Mouse (Mus musculus): Measurements from ENCODE around the gene Arl14. TPM values are rescaled to one million over a fixed set of nuclear protein-coding genes. Genes with fewer than 3 reads are reported as not detected.

Arl14 gene
- polyA plus RNA-seq, 1 experiment, result not detected

- Histone ChIP-seq H3K4me3 (ENCODE audit: insufficient read depth, low read depth, low read length) (no peak overlapping the region), H3K27ac (replicated peaks; ENCODE audit: low read depth, low read length) (no peak overlapping the region), H3K4me1 (ENCODE audit: control insufficient read depth, insufficient read depth, insufficient read length, low read length) (peaks cover 5% of the 10 kb centered on the region)
Observed at GRCm38 (mm10) chr3:69202876-69203275, 19.3 kb upstream of the Arl14 start.

- H3K4me3 ChIP-seq (ENCODE audit: insufficient read depth, low read depth, low read length), result no peak overlapping the region
- H3K27ac ChIP-seq (replicated peaks; ENCODE audit: low read depth, low read length), result peak overlapping the region; percentile 47
- peaks cover 5% of the 10 kb centered on the region for H3K4me1 ChIP-seq (ENCODE audit: control insufficient read depth, insufficient read depth, insufficient read length, low read length)
Observed at GRCm38 (mm10) chr3:69205266-69206054, 16.8 kb upstream of the Arl14 start.

GRCm38 (mm10) chr3:69206193-69206893 lies 15.9 kb upstream of the Arl14 start:
- Histone ChIP-seq H3K27ac (replicated peaks; ENCODE audit: low read depth, low read length) (no peak overlapping the region), H3K4me1 (ENCODE audit: control insufficient read depth, insufficient read depth, insufficient read length, low read length) (peaks cover 5% of the 10 kb centered on the region), H3K4me3 (ENCODE audit: insufficient read depth, low read depth, low read length) (no peak overlapping the region)

GRCm38 (mm10) chr3:69208441-69209309 lies 13.5 kb upstream of the Arl14 start:
- Histone ChIP-seq H3K4me3 (ENCODE audit: insufficient read depth, low read depth, low read length) (no peak overlapping the region), H3K27ac (replicated peaks; ENCODE audit: low read depth, low read length) (no peak overlapping the region), H3K4me1 (ENCODE audit: control insufficient read depth, insufficient read depth, insufficient read length, low read length) (peaks cover 5% of the 10 kb centered on the region)

GRCm38 (mm10) chr3:69212246-69212645 lies 10.0 kb upstream of the Arl14 start:
- Histone ChIP-seq H3K27ac (replicated peaks; ENCODE audit: low read depth, low read length) (no peak overlapping the region), H3K4me3 (ENCODE audit: insufficient read depth, low read depth, low read length) (no peak overlapping the region)

GRCm38 (mm10) chr3:69213465-69213864 lies 8.8 kb upstream of the Arl14 start:
- no peak overlapping the region for H3K4me3 ChIP-seq (ENCODE audit: insufficient read depth, low read depth, low read length)
- no peaks in the 10 kb centered on the region for H3K4me1 ChIP-seq (ENCODE audit: control insufficient read depth, insufficient read depth, insufficient read length, low read length)
- no peak overlapping the region for H3K27ac ChIP-seq (replicated peaks; ENCODE audit: low read depth, low read length)

More at GRCm38 (mm10) chr3:69212246-69212645, 10.0 kb upstream of the Arl14 start:
- H3K4me1 ChIP-seq (ENCODE audit: control insufficient read depth, insufficient read depth, insufficient read length, low read length), result no peaks in the 10 kb centered on the region

- H3K27ac ChIP-seq (replicated peaks; ENCODE audit: low read depth, low read length), result no peak overlapping the region
- H3K4me3 ChIP-seq (ENCODE audit: insufficient read depth, low read depth, low read length), result no peak overlapping the region
- H3K4me1 ChIP-seq (ENCODE audit: control insufficient read depth, insufficient read depth, insufficient read length, low read length), result no peaks in the 10 kb centered on the region
Observed at GRCm38 (mm10) chr3:69214566-69214965, 7.7 kb upstream of the Arl14 start.

- H3K4me1 ChIP-seq (ENCODE audit: control insufficient read depth, insufficient read depth, insufficient read length, low read length), result no peaks in the 10 kb centered on the region
- no peak overlapping the region for H3K4me3 ChIP-seq (ENCODE audit: insufficient read depth, low read depth, low read length)
- H3K27ac ChIP-seq (replicated peaks; ENCODE audit: low read depth, low read length), result no peak overlapping the region
Observed at GRCm38 (mm10) chr3:69222502-69222900, 282 bp downstream of the Arl14 start.

- no peaks in the 10 kb centered on the region for H3K4me1 ChIP-seq (ENCODE audit: control insufficient read depth, insufficient read depth, insufficient read length, low read length)
- H3K4me3 ChIP-seq (ENCODE audit: insufficient read depth, low read depth, low read length), result no peak overlapping the region
- no peak overlapping the region for H3K27ac ChIP-seq (replicated peaks; ENCODE audit: low read depth, low read length)
Observed at GRCm38 (mm10) chr3:69222987-69223386, 768 bp downstream of the Arl14 start.

GRCm38 (mm10) chr3:69223666-69224065 lies 1.4 kb downstream of the Arl14 start:
- H3K27ac ChIP-seq (replicated peaks; ENCODE audit: low read depth, low read length), result no peak overlapping the region
- no peak overlapping the region for H3K4me3 ChIP-seq (ENCODE audit: insufficient read depth, low read depth, low read length)
- H3K4me1 ChIP-seq (ENCODE audit: control insufficient read depth, insufficient read depth, insufficient read length, low read length), result no peaks in the 10 kb centered on the region

GRCm38 (mm10) chr3:69225019-69225418 lies 2.8 kb downstream of the Arl14 start:
- Histone ChIP-seq H3K4me1 (ENCODE audit: control insufficient read depth, insufficient read depth, insufficient read length, low read length) (no peaks in the 10 kb centered on the region), H3K4me3 (ENCODE audit: insufficient read depth, low read depth, low read length) (no peak overlapping the region), H3K27ac (replicated peaks; ENCODE audit: low read depth, low read length) (no peak overlapping the region)

- no peak overlapping the region for H3K4me3 ChIP-seq (ENCODE audit: insufficient read depth, low read depth, low read length)
- H3K4me1 ChIP-seq (ENCODE audit: control insufficient read depth, insufficient read depth, insufficient read length, low read length), result no peaks in the 10 kb centered on the region
- H3K27ac ChIP-seq (replicated peaks; ENCODE audit: low read depth, low read length), result no peak overlapping the region
Observed at GRCm38 (mm10) chr3:69226496-69226895, 4.3 kb downstream of the Arl14 start.

GRCm38 (mm10) chr3:69228002-69228401 lies 5.8 kb downstream of the Arl14 start:
- no peak overlapping the region for H3K27ac ChIP-seq (replicated peaks; ENCODE audit: low read depth, low read length)
- no peaks in the 10 kb centered on the region for H3K4me1 ChIP-seq (ENCODE audit: control insufficient read depth, insufficient read depth, insufficient read length, low read length)
- no peak overlapping the region for H3K4me3 ChIP-seq (ENCODE audit: insufficient read depth, low read depth, low read length)

- Histone ChIP-seq H3K4me1 (ENCODE audit: control insufficient read depth, insufficient read depth, insufficient read length, low read length) (no peaks in the 10 kb centered on the region), H3K4me3 (ENCODE audit: insufficient read depth, low read depth, low read length) (no peak overlapping the region)
Observed at GRCm38 (mm10) chr3:69231522-69232138, 9.4 kb downstream of the Arl14 start.

More at GRCm38 (mm10) chr3:69231522-69232138, 9.4 kb downstream of the Arl14 start:
- H3K27ac ChIP-seq (replicated peaks; ENCODE audit: low read depth, low read length), result no peak overlapping the region

Measured in brown adipose tissue, adult 24 weeks (tissue).